Mouse (Mus musculus) heart, postnatal 0 days (tissue): ENCODE results near the gene Slc25a12.

Experiments used
- CTCF ChIP-seq: IDR thresholded peaks from 2 replicates; pipeline ENCODE4 v1.5.1; 2016; ENCODE audit warnings: antibody characterized with exemption, control low read depth, low read depth
- EP300 ChIP-seq: IDR thresholded peaks from 2 replicates; pipeline ENCODE4 v1.6.1; 2016; ENCODE audit warnings: antibody characterized with exemption, low read depth

- TF ChIP-seq CTCF (no peak), EP300 (no peak)
Observed at GRCm38 (mm10) chr2:71281981-71282380, 85.6 kb downstream of the Slc25a12 start.
